ENCODE assay signal across 29 mouse cellular contexts in genomic region chr14:26293859-26294258, GRCm38 (mm10). TPM values are rescaled to one million over a fixed set of nuclear protein-coding genes. Genes with fewer than 3 reads are reported as not detected.
"Had no signal": no experiment of that assay in that cellular context is flagged by ENCODE, and none has a peak within 500 bp of the region (broad histone marks: within the 10 kb centered on the region; RNA-seq: fewer than 3 reads in every experiment).

No protein-coding gene starts in this region.

- H3K27me3 ChIP-seq: embryonic facial prominence, embryonic 13.5 days; embryonic facial prominence, embryonic 15.5 days; forebrain, embryonic 12.5 days; forebrain, embryonic 13.5 days; forebrain, embryonic 15.5 days had no signal

- H3K4me1 ChIP-seq: embryonic facial prominence, embryonic 10.5 days; embryonic facial prominence, embryonic 12.5 days; embryonic facial prominence, embryonic 13.5 days; embryonic facial prominence, embryonic 15.5 days; forebrain, embryonic 10.5 days; forebrain, embryonic 12.5 days; forebrain, embryonic 13.5 days; forebrain, embryonic 15.5 days had no signal

- H3K36me3 ChIP-seq: embryonic facial prominence, embryonic 10.5 days; embryonic facial prominence, embryonic 12.5 days; embryonic facial prominence, embryonic 13.5 days; embryonic facial prominence, embryonic 15.5 days; forebrain, embryonic 10.5 days; forebrain, embryonic 12.5 days; forebrain, embryonic 15.5 days had no signal

- DNase-seq: cerebellum, adult 9-10 months; cerebellum, adult 9-11 months; embryo, embryonic 11 days; gastrocnemius, adult 2 months; gastrocnemius, postnatal 10 days; gastrocnemius, postnatal 14 days; gastrocnemius, postnatal 25 days; gastrocnemius, postnatal 36 days; heart, adult 11 months; heart, adult 18-20 months; heart, adult 2 months had no signal

- H3K27ac ChIP-seq: embryonic facial prominence, embryonic 10.5 days; embryonic facial prominence, embryonic 12.5 days; embryonic facial prominence, embryonic 13.5 days; embryonic facial prominence, embryonic 15.5 days; forebrain, embryonic 10.5 days; forebrain, embryonic 12.5 days; forebrain, embryonic 13.5 days; forebrain, embryonic 15.5 days; gastrocnemius, adult 2 months; heart, adult 2 months had no signal

- H3K9me3 ChIP-seq: embryonic facial prominence, embryonic 10.5 days; embryonic facial prominence, embryonic 12.5 days; embryonic facial prominence, embryonic 13.5 days; embryonic facial prominence, embryonic 15.5 days; forebrain, embryonic 10.5 days; forebrain, embryonic 12.5 days; forebrain, embryonic 13.5 days; forebrain, embryonic 15.5 days had no signal

- H3K4me2 ChIP-seq: embryonic facial prominence, embryonic 12.5 days; embryonic facial prominence, embryonic 13.5 days; embryonic facial prominence, embryonic 15.5 days; forebrain, embryonic 12.5 days; forebrain, embryonic 13.5 days; forebrain, embryonic 15.5 days had no signal

- H3K9ac ChIP-seq: embryonic facial prominence, embryonic 12.5 days; embryonic facial prominence, embryonic 13.5 days; embryonic facial prominence, embryonic 15.5 days; forebrain, embryonic 12.5 days; forebrain, embryonic 13.5 days; forebrain, embryonic 15.5 days had no signal

- ATAC-seq: forebrain, embryonic 13.5 days; forebrain, embryonic 14.5 days; forebrain, embryonic 15.5 days; forebrain, embryonic 16.5 days had no signal

- H3K4me3 ChIP-seq: embryonic facial prominence, embryonic 10.5 days; embryonic facial prominence, embryonic 12.5 days; embryonic facial prominence, embryonic 13.5 days; embryonic facial prominence, embryonic 15.5 days; erythroblast, embryonic 14.5 days; forebrain, embryonic 10.5 days; forebrain, embryonic 12.5 days; forebrain, embryonic 13.5 days; forebrain, embryonic 15.5 days; gastrocnemius, adult 2 months; heart, adult 2 months had no signal

RNA-seq across cellular contexts. Expression of gene Duxbl3, which starts 36.1 kb away (rescaled TPM):
- total RNA-seq: common myeloid progenitor, adult 5-6 weeks; gastrocnemius, adult 18-20 months; gastrocnemius, adult 2 months; gastrocnemius, adult 8-10 months; gastrocnemius, postnatal 25 days; granulocyte monocyte progenitor cell, adult 5-6 weeks; heart, adult 18-20 months; heart, adult 2 months; heart, adult 8-10 months had no signal
- polyA plus RNA-seq: cortical plate, adult 2 months; erythroblast, embryonic 14.5 days; frontal cortex, adult 2 months had no signal
